In genomic region chr7:67072015-67072685, GRCm38 (mm10) we compare ENCODE assay signal across 26 mouse cellular contexts.
DNase-seq lines count a peak whose midpoint lies in the region; ATAC-seq and TF ChIP-seq lines count a peak whose summit lies in the region.
"Had no signal": no experiment of that assay in that cellular context is flagged by ENCODE, and none has a peak within 500 bp of the region (broad histone marks: within the 10 kb centered on the region; RNA-seq: fewer than 3 reads in every experiment).

No protein-coding gene starts in this region.

- no peak overlapping the region for H3K4me3 ChIP-seq in heart, embryonic 10.5 days
- H3K4me3 ChIP-seq in heart, embryonic 16.5 days (ENCODE audit: low read length) = no peak overlapping the region
- H3K4me3 ChIP-seq in lung, embryonic 16.5 days (ENCODE audit: low read length) = no peak overlapping the region
- no peak overlapping the region for H3K4me3 ChIP-seq in lung, adult 2 months (replicated peaks; ENCODE audit: extremely low read depth, low read depth, low read length)
- H3K4me3 ChIP-seq in limb, embryonic 13.5 days = no peak overlapping the region
- H3K4me3 ChIP-seq: embryonic facial prominence, embryonic 13.5 days; erythroblast, embryonic 14.5 days; forebrain, embryonic 12.5 days; hindbrain, embryonic 10.5 days; intestine, embryonic 15.5 days; kidney, embryonic 15.5 days; limb, embryonic 15.5 days; midbrain, embryonic 12.5 days; neural tube, embryonic 15.5 days had no signal

- no peak for TF ChIP-seq CTCF in lung, adult 2 months (IDR thresholded peaks at IDR 0.05; ENCODE audit: insufficient read depth, low read length)

- no peaks in the 10 kb centered on the region for H3K36me3 ChIP-seq in heart, embryonic 10.5 days
- 0 out of 2 replicates have a peak, but pooled peaks cover 2% of the 10 kb centered on the region for H3K36me3 ChIP-seq in heart, embryonic 16.5 days (ENCODE audit: control insufficient read depth, insufficient read depth)
- H3K36me3 ChIP-seq in lung, embryonic 16.5 days (ENCODE audit: control insufficient read depth, insufficient read depth, low read length) = no peaks in the 10 kb centered on the region
- H3K36me3 ChIP-seq in limb, embryonic 13.5 days = peaks cover 10% of the 10 kb centered on the region; the same call in 1 of the 2 replicates
- H3K36me3 ChIP-seq: forebrain, embryonic 12.5 days; hindbrain, embryonic 10.5 days; intestine, embryonic 15.5 days; kidney, embryonic 15.5 days; limb, embryonic 15.5 days; midbrain, embryonic 12.5 days; neural tube, embryonic 15.5 days had no signal

- no peak overlapping the region for H3K4me2 ChIP-seq in heart, embryonic 16.5 days (ENCODE audit: low read depth, low read length)
- H3K4me2 ChIP-seq in lung, embryonic 16.5 days (ENCODE audit: low read depth, low read length) = no peak overlapping the region
- no peak overlapping the region for H3K4me2 ChIP-seq in limb, embryonic 13.5 days (replicated peaks)
- H3K4me2 ChIP-seq: embryonic facial prominence, embryonic 13.5 days; forebrain, embryonic 12.5 days; intestine, embryonic 15.5 days; kidney, embryonic 15.5 days; limb, embryonic 15.5 days; midbrain, embryonic 12.5 days; neural tube, embryonic 15.5 days had no signal

- peaks cover 32% of the 10 kb centered on the region for H3K4me1 ChIP-seq in heart, embryonic 10.5 days
- peaks cover 9% of the 10 kb centered on the region for H3K4me1 ChIP-seq in heart, embryonic 16.5 days (ENCODE audit: control insufficient read depth, insufficient read depth, low read length)
- peaks cover 10% of the 10 kb centered on the region for H3K4me1 ChIP-seq in lung, embryonic 16.5 days (replicated peaks; ENCODE audit: control insufficient read depth, insufficient read depth, low read length)
- H3K4me1 ChIP-seq in lung, adult 2 months (ENCODE audit: control insufficient read depth, insufficient read depth, low read length) = no peaks in the 10 kb centered on the region
- H3K4me1 ChIP-seq in limb, embryonic 13.5 days = peaks cover 17% of the 10 kb centered on the region; the same call in 1 of the 2 replicates
- H3K4me1 ChIP-seq: forebrain, embryonic 12.5 days; hindbrain, embryonic 10.5 days; intestine, embryonic 15.5 days; kidney, embryonic 15.5 days; midbrain, embryonic 12.5 days; neural tube, embryonic 15.5 days had no signal

- H3K9me3 ChIP-seq in heart, embryonic 10.5 days = no peaks in the 10 kb centered on the region
- no peaks in the 10 kb centered on the region for H3K9me3 ChIP-seq in heart, embryonic 16.5 days (replicated peaks; ENCODE audit: control insufficient read depth, low read length)
- H3K9me3 ChIP-seq in lung, embryonic 16.5 days (ENCODE audit: control insufficient read depth, low read length) = no peaks in the 10 kb centered on the region
- H3K9me3 ChIP-seq in limb, embryonic 13.5 days = no peaks in the 10 kb centered on the region
- H3K9me3 ChIP-seq: embryonic facial prominence, embryonic 13.5 days; forebrain, embryonic 12.5 days; hindbrain, embryonic 10.5 days; intestine, embryonic 15.5 days; kidney, embryonic 15.5 days; limb, embryonic 15.5 days; midbrain, embryonic 12.5 days; neural tube, embryonic 15.5 days had no signal

- WGBS in heart, embryonic 10.5 days = 49% methylated on average over 10 of the region's 10 CpGs
- WGBS in heart, embryonic 16.5 days = 41% methylated on average over 10 of the region's 10 CpGs
- 46% methylated on average over 10 of the region's 10 CpGs for WGBS in lung, embryonic 16.5 days
- 71% methylated on average over 10 of the region's 10 CpGs for WGBS in lung, adult 2 months
- WGBS in limb, embryonic 13.5 days = 74% methylated on average over 10 of the region's 10 CpGs

- peak overlapping the region; percentile 50; the same call in 1 of the 2 replicates for H3K27ac ChIP-seq in heart, embryonic 10.5 days
- peak overlapping the region; percentile 42; the same call in 1 of the 2 replicates for H3K27ac ChIP-seq in heart, embryonic 16.5 days (ENCODE audit: low read length)
- peak overlapping the region; percentile 85 for H3K27ac ChIP-seq in lung, embryonic 16.5 days (ENCODE audit: low read length)
- H3K27ac ChIP-seq in limb, embryonic 13.5 days = 0 out of 2 replicates have a peak overlapping the region, but pooled peaks have one; percentile 2
- H3K27ac ChIP-seq: embryonic facial prominence, embryonic 13.5 days; forebrain, embryonic 12.5 days; hindbrain, embryonic 10.5 days; intestine, embryonic 15.5 days; kidney, embryonic 15.5 days; limb, embryonic 15.5 days; liver, embryonic 14.5 days; midbrain, embryonic 12.5 days; neural tube, embryonic 15.5 days had no signal

- H3K9ac ChIP-seq in heart, embryonic 16.5 days (ENCODE audit: low read length) = no peak overlapping the region
- no peak overlapping the region for H3K9ac ChIP-seq in lung, embryonic 16.5 days (ENCODE audit: low read length)
- H3K9ac ChIP-seq in limb, embryonic 13.5 days = no peak overlapping the region
- H3K9ac ChIP-seq: embryonic facial prominence, embryonic 13.5 days; forebrain, embryonic 12.5 days; intestine, embryonic 15.5 days; kidney, embryonic 15.5 days; limb, embryonic 15.5 days; liver, embryonic 14.5 days; midbrain, embryonic 12.5 days; neural tube, embryonic 15.5 days had no signal

- H3K27me3 ChIP-seq in heart, embryonic 10.5 days (ENCODE audit: insufficient read depth, poor library complexity, severe bottlenecking) = no peaks in the 10 kb centered on the region
- H3K27me3 ChIP-seq in heart, embryonic 16.5 days (ENCODE audit: control insufficient read depth, insufficient read depth, low read length) = no peaks in the 10 kb centered on the region
- no peaks in the 10 kb centered on the region for H3K27me3 ChIP-seq in lung, embryonic 16.5 days (ENCODE audit: control insufficient read depth, insufficient read depth, low read depth, low read length)
- no peaks in the 10 kb centered on the region for H3K27me3 ChIP-seq in limb, embryonic 13.5 days
- H3K27me3 ChIP-seq: embryonic facial prominence, embryonic 13.5 days; forebrain, embryonic 12.5 days; intestine, embryonic 15.5 days; kidney, embryonic 15.5 days; limb, embryonic 15.5 days; midbrain, embryonic 12.5 days; neural tube, embryonic 15.5 days had no signal

- TF ChIP-seq POLR2A in lung, adult 2 months (IDR thresholded peaks at IDR 0.05; ENCODE audit: borderline replicate concordance, extremely low read depth, low read depth, low read length) = no peak

- peak; percentile 41 for ATAC-seq in heart, embryonic 16.5 days (replicated peaks; ENCODE audit: extremely low read depth, insufficient read depth, low FRiP score)
- ATAC-seq in lung, embryonic 16.5 days (ENCODE audit: low read depth) = peak; percentile 95
- no peak for ATAC-seq in limb, embryonic 13.5 days (ENCODE audit: low FRiP score, low read depth)
- ATAC-seq: hindbrain, embryonic 16.5 days; intestine, embryonic 15.5 days had no signal

- DNase-seq in heart, embryonic 10.5 days (ENCODE audit: low spot score) = no peak
- no peak for DNase-seq in heart, adult 9 months (ENCODE audit: low spot score in 2 of 2)
- no peak for DNase-seq in heart, adult 18-20 months
- DNase-seq in lung, adult 2 months = no peak
- DNase-seq in cerebellum, adult 11-12 months = no peak
- DNase-seq: adrenal gland, postnatal 10 days; cerebellum, adult 8-10 months; cerebellum, postnatal 36 days; embryo, embryonic 11 days; right cerebral cortex, adult 18-20 months; right cerebral cortex, postnatal 4 days; thymus, postnatal 25 days had no signal

Comparison
In these comparisons a context has a peak if more than half of its experiments do, and no peak if none do; other contexts are left out.
1. H3K27ac ChIP-seq: peak in every context shown above with its lines; median percentile 85 in lung, embryonic 16.5 days; 50 in heart, embryonic 10.5 days; 42 in heart, embryonic 16.5 days; 2 in limb, embryonic 13.5 days.